Mouse (Mus musculus) megakaryocyte, embryonic 14.5 days (primary cell): ENCODE results near the gene Il18.

Source experiments
- FLI1 ChIP-seq: IDR thresholded peaks from 2 replicates; pipeline ENCODE4 v1.6.1; 2012; ENCODE audit warnings: low read length, inconsistent platforms, mixed read lengths
- GATA1 ChIP-seq: IDR thresholded peaks from 3 replicates; pipeline ENCODE4 v1.6.1; 2012; ENCODE audit warnings: mixed read lengths, low read length, inconsistent platforms, borderline replicate concordance

DNA sequence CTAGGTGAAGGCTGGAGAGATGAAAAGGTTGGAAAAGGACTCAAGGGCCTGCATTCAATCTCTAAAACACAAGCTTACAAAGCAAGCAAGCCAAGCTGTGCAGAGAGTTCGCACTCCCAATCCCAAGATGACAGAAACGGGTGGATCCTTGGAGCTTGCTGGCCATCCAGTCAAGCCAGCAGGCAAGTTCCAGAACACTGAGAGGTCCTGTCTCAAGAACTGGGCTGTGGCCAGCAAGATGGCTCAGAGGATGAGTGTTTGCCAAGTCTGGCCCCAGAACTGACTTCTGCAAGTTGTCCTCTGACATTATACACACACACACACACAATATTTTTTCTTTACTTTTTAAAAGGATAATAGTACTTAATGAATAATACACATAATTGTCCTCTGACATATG, 13.3 kb downstream of the Il18 start:
- TF ChIP-seq GATA1 (no peak), FLI1 (no peak)
